Mouse (Mus musculus) heart, postnatal 0 days (tissue): ENCODE measurements at regions not wholly inside any gene's neighbourhood (a gene's known extent, or its start where the extent isn't known, plus 50 kb on each side); places are given as distances from the start of the nearest gene placed in this dataset.

ENCODE experiments used
- CTCF ChIP-seq: IDR thresholded peaks from 2 replicates; pipeline ENCODE4 v1.5.1; 2016; ENCODE audit warnings: antibody characterized with exemption, control low read depth, low read depth
- EP300 ChIP-seq: IDR thresholded peaks from 2 replicates; pipeline ENCODE4 v1.6.1; 2016; ENCODE audit warnings: antibody characterized with exemption, low read depth

- TF ChIP-seq CTCF (no peak), EP300 (no peak)
Observed at GRCm38 (mm10) chr9:87341438-87341837, 86.1 kb upstream of the Cep162 start.
